Mouse (Mus musculus) adrenal gland, postnatal 25 days (tissue): ENCODE measurements around the gene Gm45808. TPM values are rescaled to one million over a fixed set of nuclear protein-coding genes. Genes with fewer than 3 reads are reported as not detected.
"Not testable (repeated sequence)": the region's sequence is repeated elsewhere in the genome, so short reads cannot be mapped to it uniquely, and the experiment has no call there.

Experiments
- DNase-seq: peaks from one replicate; pipeline ENCODE4 v3.0.0; 2021; ENCODE audit warnings: mixed read lengths
- total RNA-seq: library from RNA; stranded (reverse); gene quantifications from 2 replicates; pipeline ENCODE4 v1.2.3, GENCODE M21; 2021

The Gm45808 gene
- total RNA-seq, 1 experiment from 2014 or later, result 40.1 TPM

DNA sequence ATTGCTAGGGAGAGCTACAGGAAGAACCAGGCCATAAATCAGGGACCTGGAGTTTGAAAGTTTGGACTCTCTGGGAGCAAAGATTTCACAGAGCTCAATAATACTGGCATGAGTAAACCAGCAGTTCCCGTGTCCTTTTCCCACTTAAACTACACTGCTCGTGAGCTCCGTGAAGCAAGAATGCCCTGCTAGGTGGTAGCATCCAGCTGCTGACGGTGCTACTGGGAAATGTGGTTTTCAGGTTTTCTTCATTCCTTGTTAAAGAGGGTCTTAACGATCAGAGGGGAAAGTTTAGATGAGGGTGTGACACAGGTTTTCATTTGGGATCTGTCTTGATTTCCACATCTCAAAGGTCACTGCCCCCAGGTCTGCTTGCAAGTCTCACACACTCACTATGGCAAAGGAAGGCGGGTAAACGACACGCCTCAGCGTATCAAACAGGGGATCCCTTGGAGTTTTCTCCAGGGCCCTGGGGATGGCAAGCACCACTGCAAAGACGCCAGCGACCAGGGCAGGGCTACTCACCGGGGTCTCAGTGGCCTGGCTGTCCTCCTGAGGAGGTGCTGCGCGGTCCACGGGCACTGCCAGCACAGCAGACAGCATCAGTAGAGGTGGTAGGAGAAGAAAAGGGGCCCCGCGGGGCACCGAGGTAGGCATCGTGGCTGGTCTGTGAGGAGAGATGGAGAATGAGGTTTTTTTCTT is 22.7 kb upstream of the Gm45808 start:
- no peak for DNase-seq

DNA sequence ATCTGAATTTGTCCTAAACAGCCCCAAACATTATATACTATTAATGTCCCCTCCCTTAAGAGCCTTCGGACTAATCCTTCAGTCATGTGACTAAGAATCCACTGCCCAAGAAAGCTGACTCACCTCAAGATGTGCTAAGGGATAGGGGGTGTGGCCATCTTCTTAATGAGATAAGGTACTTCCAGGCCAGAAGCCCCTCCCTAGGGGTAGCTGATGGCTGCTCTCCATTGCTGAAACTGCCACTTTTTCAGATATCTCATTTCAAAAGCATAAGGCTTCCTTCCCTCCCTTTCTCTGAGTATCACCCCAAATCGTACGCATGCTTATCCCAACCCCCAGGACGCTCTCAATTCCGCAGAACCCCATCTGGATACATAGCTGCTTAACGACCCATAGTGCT is 21.9 kb upstream of the Gm45808 start:
- no peak for DNase-seq

DNA sequence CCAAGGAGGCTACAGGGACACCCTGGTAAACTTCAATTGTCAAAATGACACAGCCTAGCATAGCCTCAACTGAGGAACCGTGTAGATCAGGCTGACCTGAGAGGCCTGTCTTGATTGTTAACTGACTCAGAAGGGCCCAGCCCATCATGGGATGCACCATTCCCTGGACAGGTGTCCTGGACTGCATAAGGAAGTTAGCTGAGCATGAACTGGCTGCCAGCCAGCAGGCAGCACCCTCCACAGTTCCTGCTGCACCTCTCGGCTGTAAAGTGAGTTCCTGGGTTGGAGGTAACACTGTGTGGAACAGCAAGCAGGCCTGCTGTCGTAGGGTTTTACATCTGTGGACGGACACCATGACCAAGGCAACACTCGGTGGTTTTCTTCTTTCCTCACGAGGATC is 21.0 kb upstream of the Gm45808 start:
- no peak for DNase-seq

DNA sequence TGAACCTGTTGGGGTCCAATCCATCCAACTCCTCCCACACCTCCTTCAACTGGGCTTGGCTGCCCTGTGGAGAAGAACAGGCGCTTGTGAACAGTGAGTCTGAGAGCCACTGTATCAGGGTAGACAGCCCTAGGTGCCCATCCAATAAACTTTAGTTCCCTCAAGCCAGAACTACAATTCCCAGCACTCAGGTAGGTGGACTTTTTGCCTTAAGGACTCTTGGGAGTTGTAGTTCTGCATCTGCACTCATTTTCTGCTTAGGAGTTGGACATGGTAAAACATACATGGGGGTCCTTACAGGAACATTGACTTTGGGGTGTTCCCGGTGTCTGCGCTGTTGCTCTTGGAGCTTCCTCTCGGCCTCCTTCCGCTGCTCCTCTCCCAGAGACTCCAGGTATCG is 11.8 kb upstream of the Gm45808 start:
- DNase-seq, result no peak

DNA sequence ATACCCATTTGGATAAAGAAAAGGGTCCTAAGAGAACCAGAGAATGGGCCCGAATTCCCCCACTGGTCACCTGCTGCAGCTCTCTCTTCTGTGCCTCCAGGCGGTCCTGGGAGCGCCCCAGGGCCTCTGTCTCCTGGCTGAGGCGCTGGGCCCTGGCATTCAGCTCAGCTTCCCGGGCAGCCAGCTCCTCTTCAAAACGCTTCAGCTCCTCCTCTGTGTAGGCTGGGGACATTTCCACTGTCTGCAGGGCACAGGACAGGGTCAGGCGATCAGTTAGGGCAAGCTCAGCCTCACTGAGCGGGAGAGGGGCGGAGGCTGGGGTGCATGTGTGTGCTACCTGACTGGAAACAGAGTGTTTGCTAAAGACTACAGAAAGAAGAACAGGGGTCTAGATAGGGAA is 7.9 kb upstream of the Gm45808 start:
- no peak for DNase-seq

DNA sequence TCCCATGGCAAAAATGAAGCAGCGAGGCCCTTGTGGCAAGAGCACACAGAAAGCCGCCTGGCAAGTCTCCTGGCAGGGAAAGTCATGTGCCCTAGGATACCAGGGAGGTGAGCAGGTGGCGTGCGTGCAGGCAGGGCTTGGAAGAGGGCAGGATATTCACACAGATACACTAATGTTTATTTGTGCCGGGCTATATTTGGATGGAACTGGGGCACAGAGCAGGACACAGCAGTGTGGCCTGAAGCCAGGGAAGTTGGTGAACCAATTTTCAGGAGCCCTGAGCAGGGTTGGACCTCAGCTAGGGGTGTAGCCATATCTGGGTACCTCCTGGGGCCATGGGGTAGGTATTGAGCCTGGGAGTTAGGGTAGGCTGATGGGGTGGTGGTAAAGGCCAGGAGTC is 6.3 kb upstream of the Gm45808 start:
- DNase-seq, result no peak

DNA sequence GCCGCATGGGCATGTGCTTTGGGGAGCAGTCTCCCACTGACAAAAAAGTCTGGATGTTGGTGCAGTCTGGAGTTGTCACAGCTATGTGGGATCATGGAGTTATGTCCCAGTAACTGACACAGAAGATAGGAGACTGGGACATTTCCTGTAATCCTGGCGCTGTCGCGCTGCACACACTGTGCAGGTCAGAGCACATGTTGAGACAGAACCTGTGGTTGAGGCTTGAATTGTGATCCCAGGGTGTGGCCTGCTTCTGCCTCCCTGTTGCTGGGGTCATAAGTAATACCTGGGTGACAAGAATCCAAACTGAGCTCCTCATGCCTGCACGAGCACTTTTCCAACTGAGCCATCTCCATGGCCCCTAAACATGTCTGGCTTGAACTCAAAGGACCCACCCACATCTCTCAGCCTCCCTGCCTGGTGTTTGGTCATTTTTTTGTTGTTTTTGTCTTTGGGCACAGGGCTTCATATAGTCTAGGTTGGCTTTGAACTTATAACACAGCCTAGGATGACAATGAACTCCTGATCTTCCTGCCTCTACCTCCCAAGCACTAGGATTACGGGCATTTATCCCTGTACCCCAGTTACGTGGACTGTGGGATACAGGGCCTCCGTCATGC is 5.7 kb upstream of the Gm45808 start:
- DNase-seq, result no peak

DNA sequence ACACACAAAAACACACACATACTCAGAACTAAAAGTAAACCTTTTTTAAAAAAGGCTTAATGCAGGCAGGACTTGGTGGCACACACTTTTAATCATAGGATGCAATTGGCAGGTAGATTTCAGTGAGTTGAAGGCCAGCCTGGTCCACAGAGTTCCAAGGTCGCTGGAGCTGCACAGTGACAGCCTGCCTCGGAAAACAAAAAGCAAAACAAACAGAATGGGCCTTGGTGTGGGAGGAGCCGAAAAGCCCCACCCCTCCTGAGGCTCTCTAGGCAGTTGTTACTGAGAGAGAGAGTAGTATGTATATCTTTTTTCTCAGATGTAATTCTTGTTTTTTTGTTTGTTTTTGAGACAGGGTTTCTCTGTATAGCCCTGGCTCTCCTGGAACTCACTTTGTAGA is 4.7 kb upstream of the Gm45808 start:
- DNase-seq, result peak; percentile 51

DNA sequence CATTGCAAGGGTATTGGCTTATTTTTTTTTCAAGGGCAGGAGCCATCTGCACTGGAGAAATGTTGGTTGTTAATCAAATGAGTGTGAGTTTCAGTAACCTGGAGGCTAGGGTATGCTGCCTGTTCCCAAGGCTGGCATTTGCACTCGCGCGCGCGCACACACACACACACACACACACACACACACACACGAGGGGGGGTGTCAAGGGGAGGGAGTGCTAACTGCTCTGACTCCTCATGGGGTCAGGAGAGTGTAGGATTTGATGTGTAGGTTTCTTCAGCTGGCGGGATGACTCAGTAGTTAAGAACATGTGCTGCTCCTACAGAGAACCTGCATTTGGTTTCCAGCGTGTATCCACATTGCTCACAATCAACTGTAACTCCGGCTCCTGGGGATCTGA is 4.2 kb upstream of the Gm45808 start:
- DNase-seq, result no peak

DNA sequence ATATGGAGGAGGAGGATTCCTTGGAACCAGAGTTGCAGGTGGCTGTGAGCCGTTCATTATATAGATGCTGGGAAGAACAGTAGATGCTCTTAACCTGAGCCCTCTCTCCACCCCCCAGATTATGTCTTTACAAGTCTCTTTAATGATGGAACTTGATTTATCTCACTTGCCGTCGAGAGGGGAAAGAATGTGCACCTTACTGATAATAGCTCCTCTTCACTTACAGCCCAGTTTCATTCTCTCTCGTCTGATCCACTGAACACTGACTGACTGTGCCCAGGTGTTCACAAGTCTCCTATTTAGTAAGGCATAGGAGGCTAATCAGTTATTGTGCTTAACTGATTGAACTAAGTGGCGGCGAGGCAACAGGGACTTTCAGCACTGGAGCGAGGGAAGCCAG is 3.0 kb upstream of the Gm45808 start:
- DNase-seq, result no peak

DNA sequence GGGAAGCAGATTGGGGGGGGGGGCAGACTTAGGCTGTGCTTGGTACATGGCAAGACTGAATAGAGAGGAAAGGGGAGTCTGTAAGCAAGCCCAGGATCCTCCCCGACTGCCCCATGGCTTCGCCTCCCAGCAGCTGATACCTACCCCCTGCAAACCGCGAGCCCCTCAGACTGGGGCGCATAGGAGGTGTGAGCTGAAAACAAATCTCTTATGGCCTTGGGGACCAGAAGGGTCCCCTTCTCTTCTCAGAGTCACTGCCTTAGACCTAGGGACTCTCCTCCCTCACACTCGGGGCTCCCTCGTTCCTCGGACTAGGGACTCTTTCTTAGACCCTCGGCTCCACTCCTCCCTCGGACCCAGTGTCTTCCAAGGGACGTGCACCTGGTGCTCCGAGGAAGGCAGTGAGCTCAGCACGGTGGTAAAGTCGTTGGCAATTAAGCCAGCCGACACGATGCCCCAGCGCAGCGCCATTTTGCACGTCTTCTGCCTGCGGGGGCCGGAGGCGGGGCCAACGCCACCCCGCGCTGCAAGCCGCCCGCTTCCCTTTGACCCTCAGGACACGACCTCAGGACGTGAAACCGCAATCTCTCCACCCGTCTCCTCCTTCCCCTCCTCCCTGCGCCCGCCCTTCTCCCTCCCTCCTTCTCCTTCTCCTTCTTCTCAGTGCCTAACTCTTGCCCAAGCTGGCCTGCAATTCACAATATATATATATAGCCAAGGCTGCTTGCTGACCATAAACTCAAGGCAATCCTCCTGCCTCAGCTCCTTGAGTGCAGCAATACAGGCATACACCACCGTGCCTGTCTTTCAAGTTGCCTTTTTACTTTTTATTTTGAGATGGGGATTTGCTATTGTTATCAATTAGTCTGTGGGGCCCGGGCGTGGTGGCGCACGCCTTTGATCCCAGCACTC is 1.9 kb upstream of the Gm45808 start, which contains the start of gene Dhdh:
Gene Dhdh, minus strand, starts transcription at position 513 of the 912 bp plus-strand sequence.
- DNase-seq, result peak; percentile 82

DNA sequence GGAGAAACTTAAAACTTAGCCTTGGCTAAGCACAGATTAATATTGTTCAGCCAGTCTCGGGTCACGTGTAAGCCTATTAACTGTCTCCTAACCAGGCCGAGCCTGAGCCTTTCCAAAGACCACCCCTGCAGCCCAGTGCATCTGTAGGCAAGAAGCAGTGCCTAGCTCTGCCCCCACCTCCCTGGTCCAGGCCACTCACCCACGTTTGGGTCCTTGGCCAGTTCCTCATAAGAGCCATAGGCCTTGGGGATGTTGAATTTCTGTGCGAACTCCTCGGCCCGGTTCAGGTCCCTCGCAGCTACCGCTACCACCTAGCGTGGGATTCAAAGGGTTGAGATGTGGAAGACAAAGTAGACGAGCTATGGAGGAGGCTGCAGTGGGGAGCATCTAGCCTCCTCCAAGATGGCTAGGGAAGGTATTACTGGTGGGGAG is 1.3 kb upstream of the Gm45808 start:
- DNase-seq, result no peak

DNA sequence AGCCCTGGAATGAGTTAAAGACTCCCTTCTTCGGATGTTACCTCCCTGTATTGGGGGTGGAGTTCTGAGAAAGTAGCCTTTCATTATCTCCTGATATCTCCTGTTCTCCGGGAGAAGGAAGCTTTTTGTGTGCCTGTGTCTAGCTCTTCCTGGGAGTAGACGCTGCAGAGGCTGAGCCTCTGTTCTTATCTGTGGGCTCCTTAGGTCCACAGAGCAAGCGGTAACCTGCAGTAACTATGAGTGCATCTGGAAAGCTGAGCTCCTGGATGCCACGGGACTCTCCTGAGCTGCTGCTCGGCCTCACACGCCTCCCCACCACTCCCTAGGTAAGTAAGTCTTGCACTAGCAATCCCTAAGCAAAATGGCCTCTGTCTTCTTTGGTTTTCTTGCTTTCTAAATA is 453 bp downstream of the Gm45808 start:
- DNase-seq, result no peak

DNA sequence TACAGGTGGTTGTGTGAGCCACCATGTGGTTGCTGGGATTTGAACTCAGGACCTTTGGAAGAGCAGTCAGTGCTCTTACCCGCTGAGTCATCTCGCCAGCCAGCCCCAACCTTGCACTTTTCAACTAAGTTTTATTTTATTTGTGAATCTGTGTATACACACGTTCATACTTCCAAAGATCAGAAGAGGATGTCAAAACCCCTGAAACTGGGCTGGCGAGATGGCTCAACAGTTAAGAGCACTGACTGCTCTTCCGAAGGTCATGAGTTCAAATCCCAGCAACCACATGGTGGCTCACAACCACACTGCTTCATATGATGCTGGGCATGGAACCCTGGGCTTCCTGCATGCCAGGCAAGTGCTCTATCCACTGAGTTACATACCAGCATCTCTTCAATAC is 1.6 kb downstream of the Gm45808 start:
- not testable (repeated sequence) for DNase-seq

DNA sequence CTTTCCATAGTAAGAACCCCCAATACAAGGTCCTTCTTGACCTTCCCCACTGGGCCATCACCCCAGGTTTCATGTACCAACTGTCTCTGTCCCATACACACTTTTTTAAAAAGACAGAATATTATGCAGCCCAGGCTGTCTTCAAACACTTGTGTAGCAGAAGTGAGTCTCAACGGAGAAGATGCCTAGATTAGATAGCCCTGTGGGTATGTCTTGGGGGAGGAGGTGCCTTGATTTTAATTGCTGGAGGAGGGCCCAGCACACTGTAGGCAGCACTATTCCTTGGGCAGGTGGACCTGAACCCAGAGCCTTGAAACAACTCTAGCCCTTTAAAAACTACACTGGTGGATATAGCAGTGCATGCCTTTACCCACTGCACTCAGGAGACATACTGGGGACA is 4.4 kb downstream of the Gm45808 start:
- no peak for DNase-seq

DNA sequence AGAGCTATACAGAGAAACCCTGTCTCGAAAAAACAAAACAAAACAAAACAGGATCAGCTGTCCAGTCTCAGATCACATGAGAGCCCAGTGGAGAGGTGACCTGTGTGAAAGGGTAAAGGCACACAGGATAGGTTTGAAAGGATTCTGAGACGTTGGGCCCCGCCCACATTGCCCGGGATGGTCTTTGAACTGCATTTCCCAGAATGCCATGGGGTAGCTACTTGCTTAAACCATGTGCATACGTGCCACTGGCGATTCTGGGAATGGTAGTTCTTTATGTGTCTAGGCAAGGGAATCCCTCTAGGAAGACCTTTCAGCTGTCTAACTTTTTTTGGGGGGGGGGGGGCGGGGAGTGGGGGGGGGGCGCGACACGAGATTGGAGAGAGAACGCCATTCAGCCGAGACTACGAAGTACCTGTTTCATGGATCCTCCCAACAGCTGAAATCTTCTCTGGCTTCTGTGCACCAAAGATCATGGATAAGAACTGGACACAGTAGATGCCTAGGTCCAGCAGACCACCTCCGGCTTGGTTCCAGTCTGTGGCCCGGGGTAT is 5.2 kb downstream of the Gm45808 start, which contains the start of gene Tulp2:
Gene Tulp2, plus strand, starts transcription at position 504 of the 554 bp plus-strand sequence.
- no peak for DNase-seq

DNA sequence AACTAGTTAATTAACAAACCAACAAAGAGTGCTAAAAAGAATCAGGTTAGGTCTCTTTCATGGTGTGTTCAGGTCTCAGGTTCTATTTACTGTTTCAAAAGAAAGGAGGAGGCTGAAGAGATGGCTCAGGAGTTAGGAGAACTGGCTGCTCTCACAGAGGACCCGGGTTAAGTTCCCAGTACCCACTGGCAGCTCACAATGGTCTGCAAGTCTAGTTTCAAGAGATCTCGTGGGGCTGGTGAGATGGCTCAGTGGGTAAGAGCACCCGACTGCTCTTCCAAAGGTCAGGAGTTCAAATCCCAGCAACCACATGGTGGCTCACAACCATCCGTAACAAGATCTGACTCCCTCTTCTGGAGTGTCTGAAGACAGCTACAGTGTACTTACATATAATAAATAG is 6.3 kb downstream of the Gm45808 start:
- not testable (repeated sequence) for DNase-seq

DNA sequence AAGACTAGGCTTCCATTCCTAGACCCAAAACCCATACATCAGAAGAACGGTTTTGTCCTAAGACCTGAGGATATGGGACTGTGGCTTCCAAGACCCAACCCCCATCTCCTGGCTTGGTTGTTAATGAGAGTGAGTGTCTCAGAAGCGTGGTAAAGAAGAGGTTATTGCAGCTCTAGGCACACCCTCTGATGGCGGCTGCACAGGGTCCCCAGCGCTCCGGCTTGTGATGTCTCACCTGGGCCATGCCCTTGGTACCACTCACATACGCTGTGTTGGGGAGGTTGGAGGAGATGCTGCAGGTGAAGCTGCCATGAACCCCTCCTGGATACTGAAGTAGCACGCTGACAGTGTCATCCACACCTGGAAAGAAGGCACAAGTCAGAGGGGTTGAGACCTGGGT is 7.8 kb downstream of the Gm45808 start:
- DNase-seq, result no peak

DNA sequence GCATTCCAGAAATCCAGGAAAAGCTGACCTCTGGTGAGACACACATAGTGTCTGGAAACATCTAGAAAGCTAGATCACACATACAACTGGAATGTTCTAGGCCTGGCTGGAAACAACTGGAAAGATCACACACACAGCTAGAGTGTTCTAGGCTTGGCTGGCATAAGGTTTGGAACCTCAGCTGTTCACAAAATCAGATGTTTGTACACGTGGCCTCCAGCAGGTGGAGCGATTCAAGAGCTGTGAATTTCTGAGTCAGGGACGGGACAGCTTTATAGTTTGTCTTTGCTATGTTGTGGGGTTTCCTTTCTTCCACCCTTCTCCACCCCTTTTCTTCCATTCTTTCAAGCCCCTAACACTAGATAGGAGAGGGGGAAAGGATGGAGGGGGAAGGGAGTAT is 9.6 kb downstream of the Gm45808 start:
- no peak for DNase-seq

DNA sequence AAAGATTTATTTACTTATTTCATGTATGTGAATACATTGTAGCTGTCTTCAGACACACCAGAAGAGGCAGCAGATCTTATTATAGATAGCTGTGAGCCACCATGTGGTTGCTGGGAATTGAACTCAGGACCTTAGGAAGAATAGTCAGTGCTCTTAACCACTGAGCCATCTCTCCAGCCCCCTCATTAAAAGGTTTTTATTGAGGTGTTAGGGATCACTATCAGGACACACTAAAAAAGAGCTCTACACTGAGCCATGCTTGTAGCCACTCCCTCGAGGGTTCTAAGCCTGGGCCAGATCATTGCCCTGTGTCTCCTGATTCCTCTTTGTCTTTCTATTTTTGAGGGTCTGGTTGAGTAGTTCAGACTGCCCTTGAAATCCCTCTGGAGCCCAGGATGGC is 10.2 kb downstream of the Gm45808 start:
- no peak for DNase-seq

DNA sequence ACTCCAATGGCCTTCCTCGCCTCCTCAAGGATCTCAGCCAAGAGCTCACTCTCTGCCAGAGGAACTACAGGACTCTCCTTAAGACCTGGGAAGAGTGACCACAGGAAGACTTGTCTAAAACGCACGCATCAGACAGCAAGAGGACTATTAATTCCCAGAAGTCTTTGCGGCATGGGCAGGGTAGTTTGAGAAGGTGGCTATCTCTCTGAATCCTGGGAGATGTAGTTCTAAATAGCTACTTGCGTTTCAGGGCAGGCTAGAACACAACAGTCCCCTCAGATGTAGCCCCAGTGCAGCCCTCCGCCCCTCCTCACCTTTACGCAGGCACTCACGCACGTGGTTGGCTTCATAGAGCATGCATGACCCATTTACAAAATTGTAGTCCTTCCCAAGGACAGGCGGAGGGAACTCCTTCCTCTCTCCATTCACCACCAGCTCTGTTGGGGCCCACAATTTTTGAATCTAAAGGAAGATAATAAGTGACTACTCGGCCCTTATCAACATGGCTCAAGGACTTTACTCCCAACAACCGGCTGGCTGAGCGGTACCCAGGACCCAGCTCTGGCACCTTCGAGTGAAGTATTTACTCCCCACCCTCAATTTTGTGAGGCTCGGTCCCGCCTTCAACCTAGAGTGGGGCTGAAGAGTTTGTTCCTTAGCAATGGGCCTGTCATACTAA is 11.2 kb downstream of the Gm45808 start:
- no peak for DNase-seq

DNA sequence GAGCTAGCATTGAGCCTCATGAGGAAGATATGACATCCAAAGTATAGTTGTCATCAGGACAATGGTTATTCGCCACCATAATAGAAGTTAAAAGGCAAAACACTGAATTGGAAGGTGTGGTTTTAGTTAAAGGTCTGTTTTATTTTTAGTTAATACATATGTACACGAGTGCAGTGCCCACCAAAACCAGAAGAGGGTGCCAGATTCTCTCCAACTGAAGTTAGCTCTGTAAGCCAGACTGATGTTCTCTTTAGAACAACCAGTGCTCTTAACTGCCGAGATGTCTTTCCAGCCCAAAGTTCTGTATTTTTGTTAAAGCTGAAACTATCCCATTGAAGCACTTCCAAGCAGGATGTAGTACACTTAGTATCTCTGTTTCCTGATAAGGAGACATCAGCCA is 15.7 kb downstream of the Gm45808 start:
- DNase-seq, result peak; percentile 73
